Mouse (Mus musculus): ENCODE results near the gene Erc2.

DNA sequence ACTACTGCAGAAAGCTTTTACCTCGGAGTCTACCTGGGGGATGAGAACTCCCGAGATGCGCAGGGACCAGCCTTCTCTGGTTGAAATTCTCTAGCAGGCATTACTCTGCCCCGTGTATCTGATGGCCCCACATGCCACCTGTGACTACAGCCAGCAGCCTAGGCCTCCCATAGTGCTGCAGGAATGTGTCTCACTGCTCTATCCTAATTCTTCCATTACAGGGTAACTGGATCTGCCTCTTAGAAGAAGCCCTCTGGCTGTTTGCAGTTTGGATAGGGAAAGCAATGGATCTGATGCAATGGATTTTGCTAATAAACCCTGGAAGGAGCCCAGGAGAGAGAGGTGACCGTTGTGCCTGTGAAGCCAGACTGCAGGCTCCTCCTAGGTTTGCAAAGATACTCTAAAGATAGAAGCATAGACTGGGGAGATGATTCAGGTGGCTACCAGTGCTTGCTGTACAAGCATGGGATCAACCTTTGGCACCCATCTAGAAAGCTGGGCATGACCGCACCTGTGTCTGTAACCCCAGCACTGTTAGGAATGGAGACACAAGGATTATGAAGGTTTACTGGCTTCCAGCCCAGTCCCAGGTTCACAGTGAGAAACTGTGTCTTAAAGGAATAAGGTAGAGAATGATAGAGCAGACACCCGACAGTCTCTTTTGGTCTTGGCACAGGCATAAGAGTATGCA is 821.2 kb downstream of the Erc2 start:
- TF ChIP-seq CTCF (IDR thresholded peaks at IDR 0.05; ENCODE audit: low read depth, low read length) (no peak), POLR2A (IDR thresholded peaks at IDR 0.05; ENCODE audit: extremely low read depth, insufficient read depth, low read length) (no peak)
